Mouse (Mus musculus) limb, embryonic 10.5 days (tissue): ENCODE data around the gene Rab22a. TPM values are rescaled to one million over a fixed set of nuclear protein-coding genes. Genes with fewer than 3 reads are reported as not detected.
"Not testable (repeated sequence)": the region's sequence is repeated elsewhere in the genome, so short reads cannot be mapped to it uniquely, and the experiment has no call there.

ENCODE experiments used
- DNase-seq: peaks from one replicate; pipeline ENCODE4 v3.0.0-alpha.2; 2017; ENCODE audit warnings: low spot score
- H3K27ac ChIP-seq: fragments of 300-500 bp; sonication (generic); 2 replicates; pipeline ENCODE4 v1.5.1; 2016; ENCODE audit warnings: mild to moderate bottlenecking
- H3K27me3 ChIP-seq: fragments of 300-500 bp; sonication (generic); 2 replicates; pipeline ENCODE4 v1.6.1; 2016; ENCODE audit warnings: low read depth, mild to moderate bottlenecking; ENCODE audit not compliant: poor library complexity, severe bottlenecking
- H3K36me3 ChIP-seq: fragments of 300-500 bp; sonication (generic); 2 replicates; pipeline ENCODE4 v1.6.1; 2016; ENCODE audit warnings: mild to moderate bottlenecking, moderate library complexity
- H3K4me1 ChIP-seq: fragments of 300-500 bp; sonication (generic); 2 replicates; pipeline ENCODE4 v1.6.1; 2016
- H3K4me3 ChIP-seq: fragments of 300-500 bp; sonication (generic); 2 replicates; pipeline ENCODE4 v1.5.1; 2016; ENCODE audit warnings: mild to moderate bottlenecking, moderate library complexity
- H3K9me3 ChIP-seq: fragments of 300-500 bp; sonication (generic); replicated peaks from 2 replicates; pipeline ENCODE4 v1.6.1; 2016; ENCODE audit warnings: mild to moderate bottlenecking
- WGBS: fragments of 180-500 bp; shearing (Covaris S2); methylation state at CpG from one replicate; pipeline ENCODE4 v1.1.7; 2016; 5-methylcytosine and 5-hydroxymethylcytosine counted together
- polyA plus RNA-seq: library from polyadenylated mRNA; unstranded; fragments of >200 nt; fragmentation: Nextera tagmentation; extraction: Ambion mirVana; gene quantifications from 2 replicates; pipeline ENCODE4 v1.2.1, GENCODE M21; 2016

Gene Rab22a
- polyA plus RNA-seq, 1 experiment from 2014 or later, result 28.4 TPM

DNA sequence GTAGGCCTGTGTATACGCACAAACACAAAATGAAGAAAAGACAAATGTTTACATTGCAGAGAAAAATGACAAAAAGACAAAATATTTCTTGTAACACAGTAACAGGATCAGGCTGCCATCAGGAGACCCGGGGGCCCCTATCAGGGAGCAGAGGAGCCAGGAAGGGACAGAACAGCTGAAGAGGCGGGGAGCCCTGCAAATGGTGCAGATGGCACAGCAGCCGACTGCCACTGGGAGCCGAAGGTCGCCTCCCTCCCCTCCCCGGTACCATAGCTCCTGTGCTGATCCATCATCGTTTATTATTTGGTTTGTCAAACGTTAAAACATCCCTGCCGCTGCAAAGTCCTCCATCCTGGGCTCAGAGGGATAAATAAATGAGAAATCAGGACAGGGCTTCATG is 53.1 kb downstream of the Rab22a start:
- Histone ChIP-seq H3K4me1 (peaks cover 37% of the 10 kb centered on the region), H3K4me3 (no peak overlapping the region), H3K27ac (no peak overlapping the region; the same call in 1 of the 2 replicates), H3K36me3 (peaks cover 10% of the 10 kb centered on the region; the same call in 1 of the 2 replicates), H3K27me3 (no peaks in the 10 kb centered on the region), H3K9me3 (no peaks in the 10 kb centered on the region)
- WGBS, result 55% methylated on average over 10 of the region's 10 CpGs
- DNase-seq, result no peak

DNA sequence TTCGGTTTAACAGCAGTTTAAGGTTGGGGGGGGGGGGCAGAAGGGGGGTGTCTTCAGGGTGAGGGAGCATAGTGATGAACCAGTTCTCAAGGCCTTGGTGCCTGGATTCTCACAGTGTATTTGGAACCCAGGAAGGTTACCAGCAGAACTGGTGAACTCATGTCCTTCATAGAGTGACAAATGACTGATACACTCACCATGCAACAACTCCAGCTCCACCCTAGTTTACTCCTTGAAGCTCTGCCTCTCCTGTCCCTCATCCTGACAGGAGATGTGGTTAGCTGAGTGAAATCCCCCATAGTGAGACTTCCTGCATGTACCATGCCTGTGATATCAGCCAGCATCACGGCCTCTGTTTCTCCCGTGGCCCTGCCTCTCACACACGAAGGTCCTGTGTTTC is 53.7 kb downstream of the Rab22a start:
- Histone ChIP-seq H3K36me3 (peaks cover 6% of the 10 kb centered on the region; the same call in 1 of the 2 replicates), H3K4me1 (peaks cover 37% of the 10 kb centered on the region), H3K4me3 (no peak overlapping the region), H3K27ac (no peak overlapping the region), H3K9me3 (no peaks in the 10 kb centered on the region), H3K27me3 (no peaks in the 10 kb centered on the region)
- DNase-seq, result no peak
- WGBS, result 83% methylated on average over 4 of the region's 4 CpGs

DNA sequence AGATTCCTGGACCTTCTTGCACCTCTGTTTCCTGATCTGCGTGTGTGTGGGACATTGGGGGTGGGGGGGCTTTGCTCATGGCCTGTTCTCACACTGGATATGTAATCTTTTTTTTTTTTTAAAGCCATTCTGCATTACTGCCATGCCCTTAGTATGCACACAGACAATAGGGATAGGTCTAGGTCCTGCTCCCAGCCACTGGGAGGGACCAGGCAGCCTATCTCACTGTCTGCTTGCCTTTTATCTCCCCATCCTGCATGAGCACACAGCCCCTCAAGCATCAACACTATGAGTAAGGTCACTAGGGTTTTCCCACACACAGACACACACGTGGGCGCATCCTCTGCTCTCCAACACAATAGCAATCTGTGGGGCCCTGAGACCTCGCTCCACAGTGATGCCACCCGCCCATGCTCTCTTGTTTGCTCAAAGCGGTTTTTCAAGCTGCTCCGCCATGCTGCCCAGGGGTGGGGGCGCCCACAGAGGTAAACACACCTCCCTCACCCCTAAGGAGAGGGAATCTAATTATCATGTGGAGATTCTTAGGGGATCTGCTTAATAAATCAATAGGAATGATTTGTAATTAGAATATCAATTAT is 55.2 kb downstream of the Rab22a start:
- 81% methylated on average over 8 of the region's 8 CpGs for WGBS
- no peaks in the 10 kb centered on the region for H3K36me3 ChIP-seq
- H3K9me3 ChIP-seq, result no peaks in the 10 kb centered on the region
- H3K4me1 ChIP-seq, result peaks cover 37% of the 10 kb centered on the region
- no peak overlapping the region for H3K4me3 ChIP-seq
- DNase-seq, result no peak
- no peak overlapping the region for H3K27ac ChIP-seq
- no peaks in the 10 kb centered on the region for H3K27me3 ChIP-seq

DNA sequence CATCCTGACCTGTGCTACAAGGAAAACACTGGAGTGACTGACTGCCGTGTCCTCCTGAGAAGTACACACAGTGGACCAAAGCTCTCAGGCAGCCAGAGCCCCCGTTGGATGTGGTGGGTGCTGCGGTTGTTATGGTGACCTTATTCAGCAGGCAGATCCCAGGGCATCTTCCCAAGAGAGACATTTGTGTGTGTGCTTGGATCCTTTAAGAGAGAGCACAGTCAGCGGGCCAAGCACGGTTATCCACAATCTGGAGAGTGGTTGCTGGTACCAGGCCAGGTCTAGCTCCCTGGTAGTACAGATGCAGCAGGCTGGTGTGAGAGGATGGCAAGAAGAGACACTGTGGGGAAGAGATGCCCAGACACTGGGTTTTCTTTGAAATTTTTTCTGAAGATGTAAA is 57.4 kb downstream of the Rab22a start:
- Histone ChIP-seq H3K4me3 (no peak overlapping the region), H3K36me3 (no peaks in the 10 kb centered on the region), H3K9me3 (no peaks in the 10 kb centered on the region), H3K27ac (no peak overlapping the region), H3K4me1 (peaks cover 19% of the 10 kb centered on the region), H3K27me3 (no peaks in the 10 kb centered on the region)
- DNase-seq, result no peak
- 90% methylated on average over 5 of the region's 5 CpGs for WGBS

DNA sequence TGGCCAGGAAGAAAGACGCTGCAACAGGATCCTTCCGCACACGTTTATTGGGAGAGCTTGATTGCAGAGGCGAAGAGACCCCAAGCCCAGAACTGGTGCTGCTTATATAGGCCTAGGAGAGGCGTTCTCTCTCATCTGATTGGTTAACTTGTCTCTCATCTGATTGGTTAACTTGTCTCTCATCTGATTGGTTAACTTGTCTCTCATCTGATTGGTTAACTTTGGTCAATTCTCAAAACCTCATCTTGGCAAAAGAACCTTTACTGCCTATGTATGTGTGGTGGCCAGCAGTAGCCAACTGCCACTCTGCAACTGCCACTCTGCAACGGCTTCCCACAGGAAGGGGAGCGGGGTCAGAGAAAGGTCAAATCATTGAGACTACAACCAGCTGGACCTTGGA is 59.6 kb downstream of the Rab22a start, which contains the start of gene 1700010B08Rik:
Gene 1700010B08Rik, plus strand, starts transcription at position 301 of the 400 bp plus-strand sequence.
- WGBS, result 86% methylated on average over 6 of the region's 7 CpGs
- not testable (repeated sequence) for H3K4me1 ChIP-seq, DNase-seq

DNA sequence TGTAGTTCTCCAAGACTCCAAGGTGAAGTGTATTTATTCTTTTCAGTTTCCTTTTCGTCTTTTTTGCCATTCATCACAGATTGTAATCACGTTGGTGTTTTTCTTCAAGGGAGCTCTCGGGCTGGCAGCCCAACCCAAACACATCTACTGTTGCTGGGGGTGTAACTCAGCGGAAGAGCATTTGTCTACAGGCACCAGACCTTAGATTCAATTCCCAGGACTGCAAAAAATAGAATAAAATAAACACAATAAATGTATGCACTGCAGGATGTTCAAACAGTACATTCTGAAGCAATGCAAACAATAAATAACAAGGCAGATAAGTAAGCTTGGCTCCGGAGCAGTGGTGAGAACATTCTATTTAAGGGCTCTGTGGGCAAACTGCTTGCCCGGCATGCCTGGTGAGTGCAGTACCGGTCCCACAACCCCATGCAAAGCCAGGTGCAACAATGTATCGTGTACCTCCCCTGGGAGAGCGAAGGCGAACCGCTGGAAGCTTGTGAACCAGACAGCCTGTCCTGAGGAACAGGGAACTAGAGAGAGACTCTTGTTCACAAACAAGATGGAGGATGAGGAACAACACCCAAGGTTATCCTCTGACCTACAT is 62.8 kb downstream of the Rab22a start:
- no peak overlapping the region for H3K4me3 ChIP-seq
- no peaks in the 10 kb centered on the region for H3K27me3 ChIP-seq
- DNase-seq, result no peak
- 86% methylated on average over 11 of the region's 11 CpGs for WGBS
- H3K4me1 ChIP-seq, result peaks cover 16% of the 10 kb centered on the region
- no peaks in the 10 kb centered on the region for H3K9me3 ChIP-seq
- no peak overlapping the region for H3K27ac ChIP-seq
- H3K36me3 ChIP-seq, result no peaks in the 10 kb centered on the region

More for the DNA sequence above, 59.6 kb downstream of the Rab22a start, which contains the start of gene 1700010B08Rik:
- not testable (repeated sequence) for H3K27ac ChIP-seq, H3K9me3 ChIP-seq, H3K4me3 ChIP-seq, H3K27me3 ChIP-seq, H3K36me3 ChIP-seq

DNA sequence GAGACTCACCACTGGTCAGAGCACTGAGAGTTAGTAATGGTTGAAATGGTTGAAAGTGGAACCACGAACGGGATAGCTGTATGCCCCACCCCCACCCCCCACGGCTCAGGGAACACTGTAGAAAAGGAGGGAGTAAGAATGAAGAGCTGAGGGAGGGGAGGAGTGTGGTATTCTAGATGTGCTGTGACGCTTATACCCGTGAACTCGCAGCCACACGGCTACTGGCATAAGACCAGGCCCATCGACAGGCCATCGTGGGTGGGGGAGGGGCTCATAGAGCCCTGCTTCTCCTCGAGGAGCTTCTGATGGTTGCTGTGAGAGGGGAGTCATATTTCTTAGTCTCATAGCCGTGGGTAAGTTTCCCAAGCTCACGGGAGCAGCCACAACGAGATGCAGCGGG is 64.8 kb downstream of the Rab22a start:
- no peak overlapping the region for H3K4me3 ChIP-seq
- H3K36me3 ChIP-seq, result no peaks in the 10 kb centered on the region
- peaks cover 15% of the 10 kb centered on the region for H3K4me1 ChIP-seq
- no peaks in the 10 kb centered on the region for H3K27me3 ChIP-seq
- peak overlapping the region; percentile 38 for H3K27ac ChIP-seq
- DNase-seq, result no peak
- 46% methylated on average over 14 of the region's 14 CpGs for WGBS
- H3K9me3 ChIP-seq, result no peaks in the 10 kb centered on the region

DNA sequence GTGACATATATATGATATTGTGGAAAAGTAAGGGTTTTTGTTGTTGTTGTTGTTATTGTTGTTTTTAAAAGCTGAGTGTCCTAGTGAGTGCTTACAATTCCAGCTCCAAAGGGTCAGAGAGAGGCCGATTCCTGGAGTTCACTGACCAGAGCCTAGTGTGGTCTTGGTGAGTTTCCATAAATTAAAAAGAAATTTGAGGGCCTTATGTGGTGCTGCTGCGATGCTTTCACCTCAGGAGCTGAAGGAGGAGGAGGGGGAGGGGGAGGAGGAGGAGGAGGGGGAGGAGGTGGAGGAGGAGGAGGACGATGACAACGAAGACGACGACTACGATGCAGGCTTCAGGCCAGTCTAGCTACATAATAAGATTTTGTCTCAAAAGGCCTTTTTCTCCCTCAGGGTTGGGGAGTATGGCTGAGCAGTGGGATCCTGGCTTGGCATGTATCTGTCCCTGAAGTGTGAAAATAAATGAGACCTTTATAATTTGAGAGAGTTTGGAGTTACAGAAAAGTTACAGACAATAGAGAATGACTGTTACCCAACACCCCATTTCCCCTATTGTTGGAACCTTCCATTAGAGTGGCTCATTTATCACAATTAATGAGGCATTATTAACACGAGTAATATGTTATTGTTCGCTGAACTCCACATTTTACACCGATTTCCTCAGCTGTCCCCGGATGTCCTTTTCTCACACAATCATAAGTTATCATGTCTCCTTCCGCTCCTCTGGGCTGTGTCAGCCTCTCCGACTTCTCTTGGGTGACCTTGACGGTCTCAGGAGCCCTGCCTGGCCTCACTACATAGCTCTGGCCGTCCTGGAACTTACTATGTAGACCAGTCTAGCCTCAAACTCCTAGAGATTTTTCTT is 65.6 kb downstream of the Rab22a start:
- Histone ChIP-seq H3K27me3 (no peaks in the 10 kb centered on the region), H3K27ac (no peak overlapping the region; the same call in 1 of the 2 replicates), H3K4me3 (no peak overlapping the region), H3K9me3 (no peaks in the 10 kb centered on the region), H3K36me3 (no peaks in the 10 kb centered on the region), H3K4me1 (peaks cover 13% of the 10 kb centered on the region)
- WGBS, result 83% methylated on average over 15 of the region's 15 CpGs
- no peak for DNase-seq

DNA sequence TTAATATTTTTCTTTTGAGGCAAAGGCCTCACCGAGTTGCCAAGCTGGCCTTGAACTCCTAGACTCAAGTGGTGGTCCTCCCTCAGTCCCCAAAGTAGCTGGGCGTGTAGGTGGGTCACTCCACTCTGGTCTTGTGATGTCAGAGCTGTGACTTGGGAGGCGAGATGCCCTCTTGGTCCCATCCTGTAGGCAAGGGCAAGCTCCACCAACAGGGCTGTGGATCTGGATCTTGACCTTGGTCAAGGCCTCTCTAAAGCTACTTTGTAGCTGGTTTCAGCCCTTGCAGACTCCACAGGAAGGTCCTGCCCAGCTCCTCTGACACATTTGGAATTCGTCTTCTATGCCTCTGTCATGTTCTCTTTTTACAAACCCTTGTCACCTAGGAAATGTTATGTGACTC is 66.3 kb downstream of the Rab22a start:
- Histone ChIP-seq H3K27ac (no peak overlapping the region), H3K4me3 (no peak overlapping the region), H3K4me1 (peaks cover 19% of the 10 kb centered on the region), H3K36me3 (no peaks in the 10 kb centered on the region), H3K9me3 (no peaks in the 10 kb centered on the region), H3K27me3 (no peaks in the 10 kb centered on the region)
- 90% methylated on average over 4 of the region's 4 CpGs for WGBS
- DNase-seq, result no peak

DNA sequence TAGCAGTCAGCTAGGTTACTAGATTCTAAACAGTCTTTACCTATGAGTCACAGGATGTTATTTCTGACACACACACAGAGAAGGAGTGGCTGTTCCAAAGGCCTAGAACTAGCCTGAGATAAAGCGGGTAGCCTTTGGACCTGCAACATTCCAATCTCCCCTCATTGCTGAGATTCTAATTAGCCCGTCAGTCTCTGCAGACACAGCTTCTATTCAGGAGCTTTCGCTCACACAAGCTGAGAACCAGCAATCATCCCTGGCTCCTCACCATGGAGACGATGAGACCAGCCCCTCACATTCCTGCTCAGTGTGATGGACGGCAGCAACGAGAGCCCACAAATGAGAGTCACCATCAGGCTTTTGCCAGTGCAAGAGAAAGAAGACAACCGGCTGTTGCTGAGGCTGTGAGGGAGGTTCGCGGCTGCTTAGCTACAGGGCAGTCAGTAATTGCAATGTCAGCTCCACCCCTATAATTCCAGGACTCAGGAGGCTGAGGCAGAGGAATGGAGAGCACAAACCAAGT is 70.9 kb downstream of the Rab22a start:
- no peak overlapping the region for H3K27ac ChIP-seq
- H3K4me1 ChIP-seq, result peaks cover 20% of the 10 kb centered on the region
- no peak for DNase-seq
- 9% methylated on average over 9 of the region's 9 CpGs for WGBS
- H3K4me3 ChIP-seq, result no peak overlapping the region
- H3K36me3 ChIP-seq, result no peaks in the 10 kb centered on the region
- no peaks in the 10 kb centered on the region for H3K9me3 ChIP-seq
- 0 out of 2 replicates have a peak, but pooled peaks cover 3% of the 10 kb centered on the region for H3K27me3 ChIP-seq

DNA sequence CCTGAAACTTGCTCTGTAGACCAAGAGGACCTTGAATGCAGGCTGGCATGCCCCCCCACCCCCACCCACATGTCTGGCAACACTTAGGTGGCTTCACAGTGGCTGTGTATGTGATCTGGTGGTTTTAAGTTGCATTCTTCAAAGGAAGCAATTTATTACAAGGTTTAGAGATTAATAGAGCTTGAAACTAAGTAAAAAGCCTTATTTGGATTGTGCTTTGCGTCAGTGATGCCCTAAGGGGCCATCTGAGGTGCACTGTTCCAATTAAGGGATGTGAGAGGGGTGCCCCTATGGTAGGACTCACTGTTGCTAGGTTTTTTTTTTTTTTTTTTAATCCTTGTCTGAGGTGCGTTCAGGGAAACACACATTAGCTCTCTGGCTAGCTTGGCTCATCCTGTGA is 74.9 kb downstream of the Rab22a start:
- H3K4me1 ChIP-seq, result peaks cover 35% of the 10 kb centered on the region
- 0 out of 2 replicates have a peak, but pooled peaks cover 3% of the 10 kb centered on the region for H3K27me3 ChIP-seq
- H3K4me3 ChIP-seq, result no peak overlapping the region
- no peaks in the 10 kb centered on the region for H3K9me3 ChIP-seq
- WGBS, result 52% methylated on average over 2 of the region's 2 CpGs
- no peak for DNase-seq
- H3K27ac ChIP-seq, result no peak overlapping the region
- peaks cover 8% of the 10 kb centered on the region for H3K36me3 ChIP-seq

DNA sequence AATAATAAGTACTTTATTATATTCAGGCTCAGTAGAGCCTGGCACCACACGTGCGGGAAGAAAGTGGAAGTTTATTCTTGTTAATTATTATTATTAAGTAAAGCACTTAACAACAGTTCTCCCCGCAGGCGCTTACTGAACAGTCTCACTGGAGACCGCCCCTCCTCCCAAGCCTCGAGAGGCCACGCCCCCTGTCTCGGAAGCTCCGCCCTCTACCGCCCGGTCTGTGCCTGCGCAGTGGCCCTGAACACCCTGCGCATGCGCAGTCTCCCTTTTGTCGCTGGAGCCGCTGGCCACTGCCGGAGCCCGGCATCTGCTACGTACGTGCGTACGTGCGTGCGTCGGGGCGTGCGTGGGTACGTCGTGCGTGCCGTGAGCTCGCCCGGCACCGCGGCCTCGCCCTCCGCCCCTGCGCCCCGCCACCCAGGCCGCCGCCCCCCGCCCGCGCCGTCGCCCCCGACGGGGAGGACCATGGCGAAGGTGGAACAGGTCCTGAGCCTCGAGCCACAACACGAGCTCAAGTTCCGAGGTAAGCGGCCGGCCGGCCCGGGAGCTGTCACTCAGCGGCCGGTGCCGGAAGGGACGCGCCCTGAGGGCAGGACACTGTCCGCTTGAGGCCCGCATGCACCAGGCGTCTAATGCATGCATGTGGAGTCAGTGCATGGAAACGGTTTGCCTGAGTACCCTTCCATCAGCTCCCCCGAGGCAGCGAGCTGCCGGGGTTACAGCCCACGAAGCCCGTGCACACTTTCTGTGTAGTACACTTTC is 77.8 kb downstream of the Rab22a start, which contains the start of gene Vapb:
Gene Vapb, plus strand, starts transcription at position 290 of the 768 bp plus-strand sequence.
- peak within 1 kb of the TSS; percentile 92 for H3K27ac ChIP-seq

More for the DNA sequence above, 77.8 kb downstream of the Rab22a start, which contains the start of gene Vapb:
- peaks cover 18% of the 10 kb centered on the region for H3K36me3 ChIP-seq
- DNase-seq, result peak; percentile 100
- peaks cover 33% of the 10 kb centered on the region for H3K4me1 ChIP-seq
- H3K9me3 ChIP-seq, result no peaks in the 10 kb centered on the region
- peak within 1 kb of the TSS; percentile 94 for H3K4me3 ChIP-seq
- no peaks in the 10 kb centered on the region for H3K27me3 ChIP-seq
- WGBS, result 2% methylated on average over 70 of the region's 70 CpGs
